Mouse (Mus musculus): ENCODE measurements around the gene Pmepa1. TPM values are rescaled to one million over a fixed set of nuclear protein-coding genes. Genes with fewer than 3 reads are reported as not detected.

Pmepa1 gene
- polyA plus RNA-seq, 1 experiment from 2014 or later, result 1.9 TPM

GRCm38 (mm10) chr2:173258459-173259091, 17.8 kb downstream of the Pmepa1 start:
- WGBS, result 34% methylated on average over 9 of the region's 9 CpGs
- no peaks in the 10 kb centered on the region for H3K9me3 ChIP-seq
- H3K4me3 ChIP-seq, result no peak overlapping the region
- H3K36me3 ChIP-seq, result no peaks in the 10 kb centered on the region
- H3K27me3 ChIP-seq (ENCODE audit: insufficient read depth, poor library complexity, severe bottlenecking), result peaks cover 40% of the 10 kb centered on the region
- no peak for DNase-seq (ENCODE audit: low spot score)
- no peak overlapping the region for H3K27ac ChIP-seq
- peaks cover 88% of the 10 kb centered on the region for H3K4me1 ChIP-seq

- Histone ChIP-seq H3K27me3 (ENCODE audit: insufficient read depth, poor library complexity, severe bottlenecking) (peaks cover 46% of the 10 kb centered on the region), H3K4me3 (no peak overlapping the region), H3K4me1 (peaks cover 92% of the 10 kb centered on the region), H3K36me3 (no peaks in the 10 kb centered on the region), H3K27ac (no peak overlapping the region), H3K9me3 (no peaks in the 10 kb centered on the region)
- DNase-seq (ENCODE audit: low spot score), result no peak
- 51% methylated on average over 7 of the region's 7 CpGs for WGBS
These were observed 18.7 kb downstream of the Pmepa1 start for GRCm38 (mm10) chr2:173257610-173258009.

GRCm38 (mm10) chr2:173256552-173256949, 19.8 kb downstream of the Pmepa1 start:
- H3K4me1 ChIP-seq, result peaks cover 92% of the 10 kb centered on the region
- WGBS, result 68% methylated on average over 4 of the region's 4 CpGs
- H3K4me3 ChIP-seq, result no peak overlapping the region
- H3K36me3 ChIP-seq, result no peaks in the 10 kb centered on the region
- H3K27ac ChIP-seq, result no peak overlapping the region
- H3K9me3 ChIP-seq, result no peaks in the 10 kb centered on the region
- peaks cover 50% of the 10 kb centered on the region for H3K27me3 ChIP-seq (ENCODE audit: insufficient read depth, poor library complexity, severe bottlenecking)
- no peak for DNase-seq (ENCODE audit: low spot score)

- WGBS, result 59% methylated on average over 7 of the region's 7 CpGs
- no peak overlapping the region for H3K4me3 ChIP-seq
- no peaks in the 10 kb centered on the region for H3K36me3 ChIP-seq
- peaks cover 44% of the 10 kb centered on the region for H3K27me3 ChIP-seq (ENCODE audit: insufficient read depth, poor library complexity, severe bottlenecking)
- DNase-seq (ENCODE audit: low spot score), result no peak
- peaks cover 92% of the 10 kb centered on the region for H3K4me1 ChIP-seq
- H3K27ac ChIP-seq, result no peak overlapping the region
- no peaks in the 10 kb centered on the region for H3K9me3 ChIP-seq
These were observed 20.4 kb downstream of the Pmepa1 start for GRCm38 (mm10) chr2:173255810-173256551.

GRCm38 (mm10) chr2:173253761-173254662, 22.3 kb downstream of the Pmepa1 start:
- Histone ChIP-seq H3K9me3 (no peaks in the 10 kb centered on the region), H3K4me3 (no peak overlapping the region), H3K27me3 (ENCODE audit: insufficient read depth, poor library complexity, severe bottlenecking) (peaks cover 38% of the 10 kb centered on the region), H3K27ac (peak overlapping the region; percentile 62; the same call in 1 of the 2 replicates), H3K36me3 (no peaks in the 10 kb centered on the region), H3K4me1 (peaks cover 98% of the 10 kb centered on the region)
- no peak for DNase-seq (ENCODE audit: low spot score)
- 42% methylated on average over 26 of the region's 26 CpGs for WGBS

- Histone ChIP-seq H3K27me3 (ENCODE audit: insufficient read depth, poor library complexity, severe bottlenecking) (peaks cover 52% of the 10 kb centered on the region), H3K4me3 (no peak overlapping the region), H3K9me3 (no peaks in the 10 kb centered on the region), H3K36me3 (no peaks in the 10 kb centered on the region), H3K4me1 (peaks cover 91% of the 10 kb centered on the region), H3K27ac (peak overlapping the region; percentile 56; the same call in 1 of the 2 replicates)
- WGBS, result 68% methylated on average over 9 of the region's 9 CpGs
- DNase-seq (ENCODE audit: low spot score), result no peak
These were observed 24.7 kb downstream of the Pmepa1 start for GRCm38 (mm10) chr2:173251675-173252074.

GRCm38 (mm10) chr2:173251133-173251532, 25.2 kb downstream of the Pmepa1 start:
- peak overlapping the region; percentile 75 for H3K27ac ChIP-seq
- 61% methylated on average over 7 of the region's 7 CpGs for WGBS

GRCm38 (mm10) chr2:173250411-173250810, 25.9 kb downstream of the Pmepa1 start:
- no peak for DNase-seq (ENCODE audit: low spot score)
- H3K27ac ChIP-seq, result peak overlapping the region; percentile 75
- H3K36me3 ChIP-seq, result no peaks in the 10 kb centered on the region
- 14% methylated on average over 2 of the region's 2 CpGs for WGBS
- H3K4me3 ChIP-seq, result peak overlapping the region; percentile 12
- peaks cover 53% of the 10 kb centered on the region for H3K27me3 ChIP-seq (ENCODE audit: insufficient read depth, poor library complexity, severe bottlenecking)
- peaks cover 87% of the 10 kb centered on the region for H3K4me1 ChIP-seq
- H3K9me3 ChIP-seq, result no peaks in the 10 kb centered on the region

More at GRCm38 (mm10) chr2:173251133-173251532, 25.2 kb downstream of the Pmepa1 start:
- H3K4me3 ChIP-seq, result no peak overlapping the region
- no peak for DNase-seq (ENCODE audit: low spot score)
- no peaks in the 10 kb centered on the region for H3K9me3 ChIP-seq
- H3K27me3 ChIP-seq (ENCODE audit: insufficient read depth, poor library complexity, severe bottlenecking), result peaks cover 57% of the 10 kb centered on the region
- H3K4me1 ChIP-seq, result peaks cover 91% of the 10 kb centered on the region
- no peaks in the 10 kb centered on the region for H3K36me3 ChIP-seq

GRCm38 (mm10) chr2:173249965-173250364, 26.4 kb downstream of the Pmepa1 start:
- no peaks in the 10 kb centered on the region for H3K9me3 ChIP-seq
- DNase-seq (ENCODE audit: low spot score), result no peak
- no peaks in the 10 kb centered on the region for H3K36me3 ChIP-seq
- WGBS, result 69% methylated on average over 8 of the region's 8 CpGs
- no peak overlapping the region for H3K4me3 ChIP-seq
- peaks cover 82% of the 10 kb centered on the region for H3K4me1 ChIP-seq
- H3K27me3 ChIP-seq (ENCODE audit: insufficient read depth, poor library complexity, severe bottlenecking), result peaks cover 49% of the 10 kb centered on the region
- H3K27ac ChIP-seq, result peak overlapping the region; percentile 75; the same call in 1 of the 2 replicates

GRCm38 (mm10) chr2:173249386-173249785, 26.9 kb downstream of the Pmepa1 start:
- no peak overlapping the region for H3K27ac ChIP-seq
- peaks cover 45% of the 10 kb centered on the region for H3K27me3 ChIP-seq (ENCODE audit: insufficient read depth, poor library complexity, severe bottlenecking)
- H3K36me3 ChIP-seq, result no peaks in the 10 kb centered on the region
- DNase-seq (ENCODE audit: low spot score), result no peak
- H3K9me3 ChIP-seq, result no peaks in the 10 kb centered on the region
- peaks cover 77% of the 10 kb centered on the region for H3K4me1 ChIP-seq
- no peak overlapping the region for H3K4me3 ChIP-seq
- WGBS, result 64% methylated on average over 3 of the region's 3 CpGs

- no peak overlapping the region for H3K27ac ChIP-seq
- H3K4me3 ChIP-seq, result no peak overlapping the region
- WGBS, result 55% methylated on average over 7 of the region's 7 CpGs
- no peak for DNase-seq (ENCODE audit: low spot score)
- peaks cover 74% of the 10 kb centered on the region for H3K4me1 ChIP-seq
- H3K27me3 ChIP-seq (ENCODE audit: insufficient read depth, poor library complexity, severe bottlenecking), result peaks cover 45% of the 10 kb centered on the region
- no peaks in the 10 kb centered on the region for H3K9me3 ChIP-seq
- no peaks in the 10 kb centered on the region for H3K36me3 ChIP-seq
These were observed 27.5 kb downstream of the Pmepa1 start for GRCm38 (mm10) chr2:173248822-173249221.

- 19% methylated on average over 2 of the region's 2 CpGs for WGBS
- no peaks in the 10 kb centered on the region for H3K9me3 ChIP-seq
- no peak overlapping the region for H3K4me3 ChIP-seq
- H3K36me3 ChIP-seq, result no peaks in the 10 kb centered on the region
- H3K4me1 ChIP-seq, result peaks cover 73% of the 10 kb centered on the region
- H3K27me3 ChIP-seq (ENCODE audit: insufficient read depth, poor library complexity, severe bottlenecking), result peaks cover 42% of the 10 kb centered on the region
- no peak for DNase-seq (ENCODE audit: low spot score)
- H3K27ac ChIP-seq, result no peak overlapping the region
These were observed 28.4 kb downstream of the Pmepa1 start for GRCm38 (mm10) chr2:173247911-173248310.
